Mouse (Mus musculus) liver, embryonic 11.5 days (tissue): Measurements from ENCODE around the gene Mcf2l. TPM values are rescaled to one million over a fixed set of nuclear protein-coding genes. Genes with fewer than 3 reads are reported as not detected.

Experiments
- ATAC-seq: fragments of 200-750 bp; cut with Nextera tagmentation; replicated peaks from 2 replicates; pipeline ENCODE4 v1.8.0; 2017; ENCODE audit warnings: moderate number of reproducible peaks, mild to moderate bottlenecking, moderate TSS enrichment, moderate library complexity; ENCODE audit not compliant: low FRiP score
- DNase-seq: peaks from one replicate; pipeline ENCODE4 v3.0.0-alpha.2; 2017; ENCODE audit warnings: low spot score
- H3K27ac ChIP-seq: fragments of 300-500 bp; sonication (generic); 2 replicates; pipeline ENCODE4 v1.5.1; 2014; ENCODE audit warnings: mild to moderate bottlenecking, low read depth, low read length, control low read depth
- H3K27me3 ChIP-seq: fragments of 300-500 bp; sonication (generic); replicated peaks from 2 replicates; pipeline ENCODE4 v1.6.1; 2014; ENCODE audit warnings: low read length, mixed read lengths; ENCODE audit not compliant: control insufficient read depth, insufficient read depth
- H3K36me3 ChIP-seq: fragments of 300-500 bp; sonication (generic); 2 replicates; pipeline ENCODE4 v1.6.1; 2014; ENCODE audit warnings: mild to moderate bottlenecking, low read length, moderate library complexity, mixed read lengths; ENCODE audit not compliant: control insufficient read depth, insufficient read depth
- H3K4me1 ChIP-seq: fragments of 300-500 bp; sonication (generic); replicated peaks from 2 replicates; pipeline ENCODE4 v1.6.1; 2014; ENCODE audit warnings: low read length, mixed read lengths; ENCODE audit not compliant: control insufficient read depth, insufficient read depth
- H3K4me2 ChIP-seq: fragments of 300-500 bp; sonication (generic); 2 replicates; pipeline ENCODE4 v1.6.1; 2014; ENCODE audit warnings: mild to moderate bottlenecking, control low read depth, moderate library complexity
- H3K4me3 ChIP-seq: fragments of 300-500 bp; sonication (generic); 2 replicates; pipeline ENCODE4 v1.5.1; 2014; ENCODE audit warnings: low read depth, low read length, control low read depth
- H3K9ac ChIP-seq: fragments of 300-500 bp; sonication (generic); 2 replicates; pipeline ENCODE4 v1.6.1; 2014; ENCODE audit warnings: low read depth, low read length, control low read depth
- H3K9me3 ChIP-seq: fragments of 300-500 bp; sonication (generic); 2 replicates; pipeline ENCODE4 v1.6.1; 2016; ENCODE audit warnings: low read length, inconsistent platforms, mixed read lengths; ENCODE audit not compliant: control insufficient read depth
- WGBS: fragments of 180-500 bp; shearing (Covaris S2); extraction: QIAGEN DNeasy Blood & Tissue Kit; methylation state at CpG from one replicate; pipeline ENCODE4 v1.1.7; 2014; 5-methylcytosine and 5-hydroxymethylcytosine counted together
- polyA plus RNA-seq: library from polyadenylated mRNA; unstranded; fragments of >200 nt; fragmentation: Nextera tagmentation; extraction: Ambion mirVana; gene quantifications from 2 replicates; pipeline ENCODE4 v1.2.1, GENCODE M21; 2014

Gene Mcf2l
- polyA plus RNA-seq, 1 experiment from 2014 or later: 4.3 TPM

- H3K27me3 ChIP-seq: 0 out of 2 replicates have a peak, but pooled peaks cover 4% of the 10 kb centered on the region
- DNase-seq (no peak), ATAC-seq (no peak)
- H3K4me2 ChIP-seq: no peak overlapping the region
- no peaks in the 10 kb centered on the region for H3K9me3 ChIP-seq
- H3K36me3 ChIP-seq: no peaks in the 10 kb centered on the region
- H3K27ac ChIP-seq: no peak overlapping the region
- H3K4me1 ChIP-seq: no peaks in the 10 kb centered on the region
- no peak overlapping the region for H3K9ac ChIP-seq
- no peak overlapping the region for H3K4me3 ChIP-seq
- WGBS: 75% methylated on average over 5 of the region's 5 CpGs
These were observed 154.0 kb downstream of the Mcf2l start for GRCm38 (mm10) chr8:13027615-13028014.

GRCm38 (mm10) chr8:13028482-13028881 is 154.9 kb downstream of the Mcf2l start:
- H3K27ac ChIP-seq: no peak overlapping the region
- H3K4me3 ChIP-seq: no peak overlapping the region
- DNase-seq (no peak), ATAC-seq (no peak)
- H3K27me3 ChIP-seq: 0 out of 2 replicates have a peak, but pooled peaks cover 4% of the 10 kb centered on the region
- no peaks in the 10 kb centered on the region for H3K36me3 ChIP-seq
- no peaks in the 10 kb centered on the region for H3K4me1 ChIP-seq
- H3K9ac ChIP-seq: no peak overlapping the region
- H3K9me3 ChIP-seq: no peaks in the 10 kb centered on the region
- WGBS: 54% methylated on average over 5 of the region's 5 CpGs
- no peak overlapping the region for H3K4me2 ChIP-seq

- H3K4me1 ChIP-seq: peaks cover 6% of the 10 kb centered on the region
- WGBS: 83% methylated on average over 10 of the region's 10 CpGs
- H3K4me2 ChIP-seq: no peak overlapping the region
- no peaks in the 10 kb centered on the region for H3K36me3 ChIP-seq
- DNase-seq (no peak), ATAC-seq (no peak)
- no peaks in the 10 kb centered on the region for H3K27me3 ChIP-seq
- H3K9ac ChIP-seq: no peak overlapping the region
- no peak overlapping the region for H3K4me3 ChIP-seq
- no peaks in the 10 kb centered on the region for H3K9me3 ChIP-seq
- no peak overlapping the region for H3K27ac ChIP-seq
These were observed 162.8 kb downstream of the Mcf2l start for GRCm38 (mm10) chr8:13036346-13036812.

- H3K9ac ChIP-seq: peak within 1 kb of the TSS; percentile 45
- ATAC-seq (peak; percentile 25; the same call in 1 of the 2 replicates), DNase-seq (no peak)
- peak within 1 kb of the TSS; percentile 59 for H3K4me2 ChIP-seq
- no peaks in the 10 kb centered on the region for H3K27me3 ChIP-seq
- H3K4me3 ChIP-seq: peak within 1 kb of the TSS; percentile 33
- no peaks in the 10 kb centered on the region for H3K36me3 ChIP-seq
- H3K9me3 ChIP-seq: no peaks in the 10 kb centered on the region
- H3K27ac ChIP-seq: peak within 1 kb of the TSS; percentile 55
- WGBS: 59% methylated on average over 7 of the region's 7 CpGs
- H3K4me1 ChIP-seq: peaks cover 6% of the 10 kb centered on the region
These were observed 163.4 kb downstream of the Mcf2l start, which contains the start of gene F10 for GRCm38 (mm10) chr8:13037015-13037414. Gene F10 (plus strand): TSS chr8:13037308.

GRCm38 (mm10) chr8:13037569-13037968 is 164.0 kb downstream of the Mcf2l start:
- peak overlapping the region; percentile 33 for H3K4me3 ChIP-seq
- DNase-seq: peak; percentile 60
- peak; percentile 83 for ATAC-seq

GRCm38 (mm10) chr8:13039054-13039453 is 165.4 kb downstream of the Mcf2l start:
- H3K4me1 ChIP-seq: peaks cover 6% of the 10 kb centered on the region
- H3K9me3 ChIP-seq: no peaks in the 10 kb centered on the region
- DNase-seq (no peak), ATAC-seq (no peak)
- H3K36me3 ChIP-seq: no peaks in the 10 kb centered on the region
- H3K4me3 ChIP-seq: no peak overlapping the region
- peak overlapping the region; percentile 59 for H3K4me2 ChIP-seq
- 73% methylated on average over 6 of the region's 6 CpGs for WGBS
- no peak overlapping the region; the same call in 1 of the 2 replicates for H3K27ac ChIP-seq
- H3K27me3 ChIP-seq: no peaks in the 10 kb centered on the region
- H3K9ac ChIP-seq: 0 out of 2 replicates have a peak overlapping the region, but pooled peaks have one; percentile 22

More at GRCm38 (mm10) chr8:13037569-13037968, 164.0 kb downstream of the Mcf2l start:
- Histone ChIP-seq H3K36me3 (no peaks in the 10 kb centered on the region), H3K9ac (peak overlapping the region; percentile 45), H3K27ac (peak overlapping the region; percentile 55), H3K4me2 (peak overlapping the region; percentile 59), H3K27me3 (no peaks in the 10 kb centered on the region), H3K4me1 (peaks cover 6% of the 10 kb centered on the region), H3K9me3 (no peaks in the 10 kb centered on the region)
- WGBS: 22% methylated on average over 5 of the region's 5 CpGs

- 57% methylated on average over 4 of the region's 4 CpGs for WGBS
These were observed 167.9 kb downstream of the Mcf2l start for GRCm38 (mm10) chr8:13041459-13041858.

GRCm38 (mm10) chr8:13047652-13048051 is 174.0 kb downstream of the Mcf2l start:
- ATAC-seq: no peak
- Histone ChIP-seq H3K9me3 (no peaks in the 10 kb centered on the region), H3K27ac (no peak overlapping the region), H3K4me1 (no peaks in the 10 kb centered on the region), H3K27me3 (no peaks in the 10 kb centered on the region), H3K4me3 (no peak overlapping the region), H3K4me2 (no peak overlapping the region), H3K9ac (no peak overlapping the region), H3K36me3 (no peaks in the 10 kb centered on the region)
- WGBS: 67% methylated on average over 5 of the region's 5 CpGs
- DNase-seq: no peak

More at GRCm38 (mm10) chr8:13041459-13041858, 167.9 kb downstream of the Mcf2l start:
- H3K4me3 ChIP-seq: no peak overlapping the region
- H3K9ac ChIP-seq: no peak overlapping the region
- no peaks in the 10 kb centered on the region for H3K36me3 ChIP-seq
- no peaks in the 10 kb centered on the region for H3K9me3 ChIP-seq
- no peak overlapping the region for H3K4me2 ChIP-seq
- no peak overlapping the region for H3K27ac ChIP-seq
- DNase-seq (no peak), ATAC-seq (no peak)
- H3K4me1 ChIP-seq: peaks cover 5% of the 10 kb centered on the region
- no peaks in the 10 kb centered on the region for H3K27me3 ChIP-seq

GRCm38 (mm10) chr8:13050550-13050949 is 176.9 kb downstream of the Mcf2l start:
- no peak overlapping the region for H3K9ac ChIP-seq
- no peaks in the 10 kb centered on the region for H3K27me3 ChIP-seq
- H3K4me1 ChIP-seq: no peaks in the 10 kb centered on the region
- WGBS: 76% methylated on average over 10 of the region's 10 CpGs
- no peak for DNase-seq
- H3K27ac ChIP-seq: no peak overlapping the region
- H3K4me3 ChIP-seq: no peak overlapping the region
- H3K4me2 ChIP-seq: no peak overlapping the region
- H3K9me3 ChIP-seq: no peaks in the 10 kb centered on the region
- H3K36me3 ChIP-seq: 0 out of 2 replicates have a peak, but pooled peaks cover 2% of the 10 kb centered on the region
- ATAC-seq: no peak
